Mouse (Mus musculus) neural tube, embryonic 12.5 days (tissue): ENCODE results near the gene Prkcz. TPM values are rescaled to one million over a fixed set of nuclear protein-coding genes. Genes with fewer than 3 reads are reported as not detected.

Experiments used
- ATAC-seq: fragments of 200-750 bp; cut with Nextera tagmentation; 2 replicates; pipeline ENCODE4 v1.8.0; 2017; ENCODE audit warnings: low read depth, mild to moderate bottlenecking, moderate TSS enrichment, moderate library complexity; ENCODE audit not compliant: low FRiP score
- H3K27ac ChIP-seq: fragments of 300-500 bp; sonication (generic); 2 replicates; pipeline ENCODE4 v1.5.1; 2016
- H3K27me3 ChIP-seq: fragments of 300-500 bp; sonication (generic); replicated peaks from 2 replicates; pipeline ENCODE4 v1.6.1; 2016; ENCODE audit warnings: mild to moderate bottlenecking
- H3K36me3 ChIP-seq: fragments of 300-500 bp; sonication (generic); 2 replicates; pipeline ENCODE4 v1.6.1; 2016; ENCODE audit warnings: mild to moderate bottlenecking
- H3K4me1 ChIP-seq: fragments of 300-500 bp; sonication (generic); 2 replicates; pipeline ENCODE4 v1.6.1; 2016
- H3K4me2 ChIP-seq: fragments of 300-500 bp; sonication (generic); replicated peaks from 2 replicates; pipeline ENCODE4 v1.6.1; 2016; ENCODE audit warnings: mild to moderate bottlenecking
- H3K4me3 ChIP-seq: fragments of 300-500 bp; sonication (generic); 2 replicates; pipeline ENCODE4 v1.5.1; 2016
- H3K9ac ChIP-seq: fragments of 300-500 bp; sonication (generic); 2 replicates; pipeline ENCODE4 v1.6.1; 2016; ENCODE audit warnings: mild to moderate bottlenecking
- H3K9me3 ChIP-seq: fragments of 300-500 bp; sonication (generic); 2 replicates; pipeline ENCODE4 v1.6.1; 2016; ENCODE audit warnings: mild to moderate bottlenecking
- WGBS: fragments of 180-500 bp; shearing (Covaris S2); methylation state at CpG from one replicate; pipeline ENCODE4 v1.1.7; 2016; 5-methylcytosine and 5-hydroxymethylcytosine counted together
- polyA plus RNA-seq: library from polyadenylated mRNA; unstranded; fragments of >200 nt; fragmentation: Nextera tagmentation; extraction: Ambion mirVana; gene quantifications from 2 replicates; pipeline ENCODE4 v1.2.1, GENCODE M21; 2016

Gene Prkcz
- polyA plus RNA-seq, 1 experiment from 2014 or later: 35.8 TPM

DNA sequence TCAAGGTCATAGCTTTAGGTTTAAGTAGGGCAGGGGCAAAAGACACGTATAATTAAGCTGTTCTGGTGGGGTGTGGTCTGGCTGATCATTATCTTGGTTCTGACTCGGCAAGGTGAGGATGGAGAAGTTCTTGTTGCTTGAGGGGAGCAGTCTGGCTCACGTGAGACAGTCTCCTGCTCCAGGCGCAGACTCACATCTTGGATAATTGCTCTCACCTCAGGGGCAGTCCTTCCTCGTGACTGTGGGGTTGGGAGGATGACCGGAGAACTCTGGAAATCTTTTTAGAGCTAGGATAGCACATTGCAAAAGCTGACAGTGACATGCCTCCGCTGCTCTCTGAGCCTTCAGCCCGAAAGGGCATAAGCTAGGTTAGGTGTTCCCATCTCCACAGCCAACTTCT is 36.6 kb downstream of the Prkcz start:
- no peak for ATAC-seq
- Histone ChIP-seq H3K4me3 (no peak overlapping the region), H3K9me3 (no peaks in the 10 kb centered on the region), H3K36me3 (no peaks in the 10 kb centered on the region), H3K9ac (no peak overlapping the region), H3K4me2 (no peak overlapping the region), H3K4me1 (peaks cover 3% of the 10 kb centered on the region; the same call in 1 of the 2 replicates), H3K27ac (no peak overlapping the region), H3K27me3 (no peaks in the 10 kb centered on the region)
- 78% methylated on average over 8 of the region's 8 CpGs for WGBS

DNA sequence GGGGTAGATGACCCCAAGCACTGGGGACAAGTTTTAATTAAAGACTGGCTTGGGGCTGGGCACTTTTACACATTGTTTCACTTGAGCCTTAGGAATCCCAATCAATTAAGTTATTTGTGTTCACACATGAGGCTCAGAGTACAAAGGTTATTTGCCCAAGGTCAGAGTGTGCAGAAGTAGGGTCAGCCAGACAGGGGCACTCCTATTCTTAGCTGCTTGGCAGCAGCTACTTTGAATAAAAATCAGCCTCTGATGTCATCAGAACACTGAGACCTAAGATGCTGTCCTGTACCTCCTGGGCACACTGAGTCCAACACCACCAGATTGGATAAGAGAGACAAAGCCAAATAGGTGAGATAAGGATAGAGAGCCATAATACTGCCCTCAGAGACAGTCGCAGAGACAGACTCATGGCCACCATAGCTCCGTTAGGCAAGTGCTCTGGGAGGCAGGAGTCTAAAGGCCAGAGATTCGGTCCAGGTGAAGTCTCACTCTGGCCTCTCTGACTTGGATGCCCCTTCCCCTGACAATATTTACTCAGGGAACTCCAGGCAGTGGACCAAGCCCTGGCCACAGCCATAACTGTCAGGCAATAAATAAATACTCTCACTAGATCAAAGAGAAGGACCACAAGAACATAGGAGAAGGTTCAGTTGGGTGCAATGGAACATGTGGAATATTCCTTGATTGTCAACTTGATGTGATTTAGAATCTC is 37.9 kb downstream of the Prkcz start:
- no peaks in the 10 kb centered on the region for H3K9me3 ChIP-seq
- no peak overlapping the region for H3K4me2 ChIP-seq
- H3K9ac ChIP-seq: no peak overlapping the region
- WGBS: 76% methylated on average over 3 of the region's 3 CpGs
- H3K4me3 ChIP-seq: no peak overlapping the region
- H3K36me3 ChIP-seq: no peaks in the 10 kb centered on the region
- no peak for ATAC-seq
- peaks cover 3% of the 10 kb centered on the region; the same call in 1 of the 2 replicates for H3K4me1 ChIP-seq
- H3K27ac ChIP-seq: no peak overlapping the region
- no peaks in the 10 kb centered on the region for H3K27me3 ChIP-seq

DNA sequence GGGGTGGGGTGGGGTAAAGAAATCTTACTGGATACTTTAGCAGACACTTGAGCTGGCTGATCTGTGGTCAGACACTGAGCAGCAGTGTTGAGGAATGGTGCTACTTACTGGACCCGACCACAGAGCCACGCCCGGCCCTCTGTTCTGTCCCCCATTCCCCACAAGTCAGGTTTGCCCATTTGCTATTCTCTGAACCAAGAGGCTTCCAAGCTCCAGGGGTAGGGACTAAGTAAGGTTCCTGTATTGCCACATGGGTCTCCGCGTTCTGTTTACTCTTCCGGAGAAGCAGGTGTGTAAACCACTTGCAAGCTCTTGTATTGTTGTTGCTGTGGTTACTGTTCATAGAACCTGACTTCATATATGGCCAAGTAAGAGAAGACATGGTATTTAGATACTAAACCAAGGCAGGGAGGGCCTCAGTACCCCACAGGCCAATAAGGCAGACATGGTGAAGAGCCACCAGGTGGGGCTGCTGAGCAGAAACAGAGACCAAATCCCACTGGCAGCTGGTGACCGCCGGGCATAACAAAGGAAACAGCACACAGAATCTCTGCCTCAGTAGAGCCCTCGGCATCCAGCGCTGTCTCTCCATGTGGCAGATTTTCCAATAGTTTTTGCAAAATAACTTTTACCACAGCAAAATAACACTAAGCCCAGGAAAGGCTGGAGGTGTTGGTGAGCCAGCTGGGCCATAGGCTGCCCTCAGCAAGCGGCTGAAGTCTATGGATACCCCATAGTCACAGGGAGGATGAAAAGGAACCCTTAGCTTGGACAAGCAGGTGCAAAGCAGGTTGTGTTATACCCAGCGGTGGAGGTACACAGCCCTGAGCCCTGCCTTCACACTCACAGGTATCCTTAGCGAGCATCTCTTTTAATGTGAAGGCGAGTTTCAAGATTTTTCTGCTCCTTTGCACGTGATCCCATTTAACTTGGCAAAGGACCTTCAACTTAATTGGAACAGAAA is 40.6 kb downstream of the Prkcz start:
- 59% methylated on average over 15 of the region's 15 CpGs for WGBS
- ATAC-seq: peak; percentile 75
- H3K4me3 ChIP-seq: no peak overlapping the region
- no peaks in the 10 kb centered on the region for H3K36me3 ChIP-seq
- H3K9ac ChIP-seq: peak overlapping the region; percentile 48; the same call in 1 of the 2 replicates
- H3K4me2 ChIP-seq: peak overlapping the region; percentile 39
- no peaks in the 10 kb centered on the region for H3K27me3 ChIP-seq
- H3K27ac ChIP-seq: peak overlapping the region; percentile 32; the same call in 1 of the 2 replicates
- no peaks in the 10 kb centered on the region for H3K9me3 ChIP-seq
- peaks cover 3% of the 10 kb centered on the region; the same call in 1 of the 2 replicates for H3K4me1 ChIP-seq

DNA sequence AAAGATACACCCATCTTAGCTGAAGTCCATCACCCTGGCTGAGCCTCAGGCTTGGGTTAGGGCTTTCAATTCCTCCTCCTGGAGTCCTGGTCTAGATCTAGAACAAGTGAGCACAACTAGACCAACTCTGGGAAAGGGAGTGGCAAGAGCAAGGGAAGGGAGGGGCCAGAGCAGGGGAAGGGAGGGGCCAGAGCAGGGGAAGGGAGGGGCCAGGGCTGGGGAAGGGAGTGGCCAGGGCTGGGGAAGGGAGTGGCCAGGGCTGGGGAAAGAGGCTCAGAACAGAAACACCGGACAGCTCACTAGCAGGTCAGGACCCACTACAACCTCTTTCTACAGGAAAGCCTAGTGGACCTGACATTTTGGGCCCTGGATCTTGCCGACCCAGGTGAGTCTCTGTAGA is 42.9 kb downstream of the Prkcz start:
- Histone ChIP-seq H3K36me3 (no peaks in the 10 kb centered on the region), H3K9me3 (no peaks in the 10 kb centered on the region), H3K4me2 (no peak overlapping the region), H3K9ac (no peak overlapping the region), H3K27ac (no peak overlapping the region), H3K4me1 (peaks cover 3% of the 10 kb centered on the region; the same call in 1 of the 2 replicates), H3K27me3 (no peaks in the 10 kb centered on the region), H3K4me3 (no peak overlapping the region)
- 36% methylated on average over 2 of the region's 2 CpGs for WGBS
- no peak for ATAC-seq

DNA sequence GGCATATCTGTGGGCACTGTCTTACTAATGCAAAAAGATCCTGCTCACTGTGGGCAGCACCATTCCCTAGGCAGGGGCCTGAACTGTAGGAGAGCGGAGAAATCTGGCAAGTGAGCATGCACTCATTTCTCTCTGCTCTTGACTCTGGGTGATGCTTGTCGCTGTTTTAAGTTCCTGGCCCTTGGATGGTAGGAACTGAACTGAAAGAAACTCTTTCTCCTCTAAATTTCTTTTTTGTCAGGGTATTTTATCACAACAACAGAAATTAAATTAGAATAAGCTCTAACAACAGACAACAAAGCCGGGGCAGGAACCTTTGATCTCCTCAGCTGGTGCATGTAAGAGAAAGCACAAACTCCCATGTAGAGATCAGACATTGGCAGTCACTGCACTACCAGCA is 46.1 kb downstream of the Prkcz start:
- H3K4me3 ChIP-seq: no peak overlapping the region
- WGBS: 83% methylated on average over 3 of the region's 3 CpGs
- no peaks in the 10 kb centered on the region for H3K4me1 ChIP-seq
- no peak overlapping the region for H3K9ac ChIP-seq
- H3K36me3 ChIP-seq: no peaks in the 10 kb centered on the region
- no peak overlapping the region for H3K27ac ChIP-seq
- H3K9me3 ChIP-seq: no peaks in the 10 kb centered on the region
- H3K27me3 ChIP-seq: no peaks in the 10 kb centered on the region
- no peak overlapping the region for H3K4me2 ChIP-seq
- no peak for ATAC-seq

DNA sequence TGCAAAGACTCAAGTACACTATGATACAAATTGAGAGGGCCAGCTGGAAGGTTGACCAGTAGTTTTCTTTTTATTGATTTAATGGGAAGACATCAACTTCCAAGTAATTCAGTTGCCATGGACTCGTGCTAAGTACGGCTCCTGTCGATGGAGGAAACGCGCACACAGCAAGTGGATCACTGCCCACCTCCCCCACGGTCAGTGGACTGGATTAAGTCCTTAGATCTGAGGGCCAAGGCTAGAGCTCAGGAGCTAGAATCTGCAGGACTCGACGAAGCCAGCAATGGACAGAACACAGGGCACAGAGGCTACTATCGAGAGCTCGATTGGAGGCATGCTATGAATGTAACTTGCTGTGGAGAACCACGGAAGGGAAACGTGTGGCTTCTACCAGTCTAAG is 52.5 kb downstream of the Prkcz start:
- no peak overlapping the region for H3K9ac ChIP-seq
- no peak overlapping the region for H3K4me3 ChIP-seq
- H3K9me3 ChIP-seq: no peaks in the 10 kb centered on the region
- no peaks in the 10 kb centered on the region for H3K27me3 ChIP-seq
- 92% methylated on average over 12 of the region's 12 CpGs for WGBS
- no peak overlapping the region for H3K27ac ChIP-seq
- H3K36me3 ChIP-seq: no peaks in the 10 kb centered on the region
- no peak for ATAC-seq
- H3K4me1 ChIP-seq: peaks cover 19% of the 10 kb centered on the region
- H3K4me2 ChIP-seq: no peak overlapping the region

DNA sequence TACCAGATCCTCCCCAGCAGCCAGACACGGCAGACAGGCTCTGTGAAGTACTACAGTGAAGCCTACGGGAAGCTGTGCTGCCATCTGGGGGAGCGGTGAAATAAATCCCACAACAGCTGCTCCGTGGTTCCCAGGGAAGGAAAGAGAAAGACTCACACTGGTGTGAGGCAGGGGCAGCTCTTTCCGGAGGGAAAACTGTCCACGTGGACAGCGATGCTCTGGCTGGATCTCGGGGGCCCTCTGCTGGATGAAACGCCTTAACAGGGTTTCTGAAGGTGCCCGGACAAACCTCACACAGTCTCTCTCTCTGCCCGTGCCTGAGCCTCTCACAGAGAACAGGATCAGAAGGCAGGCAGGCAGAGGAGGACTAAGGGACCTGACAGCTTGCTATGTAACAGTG is 53.1 kb downstream of the Prkcz start:
- H3K36me3 ChIP-seq: no peaks in the 10 kb centered on the region
- 0% methylated on average over 11 of the region's 11 CpGs for WGBS
- H3K4me2 ChIP-seq: peak overlapping the region; percentile 43
- H3K4me1 ChIP-seq: peaks cover 19% of the 10 kb centered on the region
- H3K27me3 ChIP-seq: no peaks in the 10 kb centered on the region
- H3K9me3 ChIP-seq: no peaks in the 10 kb centered on the region
- H3K9ac ChIP-seq: peak overlapping the region; percentile 51
- H3K4me3 ChIP-seq: no peak overlapping the region
- no peak overlapping the region for H3K27ac ChIP-seq
- peak; percentile 82 for ATAC-seq

DNA sequence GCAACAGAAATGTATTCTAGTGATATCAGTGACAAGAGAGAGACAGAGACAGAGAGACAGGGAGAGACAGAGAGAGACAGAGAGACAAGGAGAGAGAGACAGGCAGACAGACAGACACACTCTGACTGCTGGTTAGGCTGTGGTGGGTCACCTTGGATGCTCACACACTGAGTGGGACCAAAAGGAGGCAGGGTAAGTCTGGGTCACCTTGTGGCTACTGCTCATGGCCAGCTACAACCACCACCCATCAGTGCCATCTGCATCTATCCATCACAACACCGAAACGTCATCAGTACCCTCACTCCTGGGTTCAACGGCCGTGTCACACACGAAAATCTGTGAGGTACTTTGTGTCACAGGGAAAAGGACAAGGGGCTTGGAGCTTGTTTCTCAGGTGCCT is 53.6 kb downstream of the Prkcz start:
- peak; percentile 56; the same call in 1 of the 2 replicates for ATAC-seq
- Histone ChIP-seq H3K27ac (no peak overlapping the region), H3K36me3 (no peaks in the 10 kb centered on the region), H3K9ac (peak overlapping the region; percentile 51), H3K27me3 (no peaks in the 10 kb centered on the region), H3K9me3 (no peaks in the 10 kb centered on the region), H3K4me3 (no peak overlapping the region), H3K4me2 (peak overlapping the region; percentile 43), H3K4me1 (peaks cover 19% of the 10 kb centered on the region)
- WGBS: 75% methylated on average over 5 of the region's 5 CpGs

DNA sequence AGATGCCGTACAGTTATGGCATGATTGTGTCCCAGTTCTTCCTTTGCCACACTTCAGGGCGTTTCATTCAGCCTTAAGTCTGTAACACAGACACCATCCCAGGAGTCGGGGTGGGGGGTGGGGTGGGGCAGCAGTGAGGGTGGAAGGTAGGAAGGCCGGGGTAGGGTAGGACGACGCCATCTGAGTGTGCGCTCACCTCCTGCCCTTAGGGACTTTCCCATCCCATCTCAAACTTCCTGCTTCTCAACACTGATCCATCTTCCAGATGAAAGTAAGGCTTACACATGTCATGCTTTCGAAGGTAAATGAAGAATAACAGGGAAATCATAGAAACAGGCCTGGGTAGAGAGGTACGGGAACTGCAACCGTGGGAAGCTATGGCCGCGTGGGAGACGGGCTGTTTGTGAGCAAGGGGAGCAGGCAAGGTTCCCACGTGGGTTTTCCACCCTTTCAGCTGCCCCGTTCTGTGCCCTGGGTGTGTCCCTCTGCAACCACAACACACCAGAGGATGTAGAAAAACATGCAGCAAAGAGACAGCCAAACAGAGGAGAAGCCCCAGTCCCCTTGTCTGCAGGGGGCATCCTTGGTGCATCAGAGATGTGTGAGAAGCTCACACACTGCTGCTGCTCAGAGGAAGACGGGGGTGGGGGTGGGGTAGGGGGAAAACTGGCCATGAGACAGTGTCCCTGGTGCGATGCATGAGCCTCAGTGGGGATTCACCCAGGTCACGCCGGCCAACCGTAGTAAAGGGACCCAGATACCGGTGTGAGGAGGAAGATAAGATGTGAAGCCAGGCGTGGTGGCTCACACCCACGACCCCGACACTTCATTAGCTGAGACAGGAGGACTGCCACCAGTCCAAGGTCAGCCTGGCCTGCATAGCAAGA is 54.6 kb downstream of the Prkcz start:
- Histone ChIP-seq H3K9ac (no peak overlapping the region), H3K9me3 (no peaks in the 10 kb centered on the region), H3K36me3 (no peaks in the 10 kb centered on the region), H3K27me3 (no peaks in the 10 kb centered on the region), H3K27ac (no peak overlapping the region), H3K4me3 (no peak overlapping the region), H3K4me2 (no peak overlapping the region), H3K4me1 (peaks cover 19% of the 10 kb centered on the region)
- 77% methylated on average over 24 of the region's 24 CpGs for WGBS
- ATAC-seq: no peak

DNA sequence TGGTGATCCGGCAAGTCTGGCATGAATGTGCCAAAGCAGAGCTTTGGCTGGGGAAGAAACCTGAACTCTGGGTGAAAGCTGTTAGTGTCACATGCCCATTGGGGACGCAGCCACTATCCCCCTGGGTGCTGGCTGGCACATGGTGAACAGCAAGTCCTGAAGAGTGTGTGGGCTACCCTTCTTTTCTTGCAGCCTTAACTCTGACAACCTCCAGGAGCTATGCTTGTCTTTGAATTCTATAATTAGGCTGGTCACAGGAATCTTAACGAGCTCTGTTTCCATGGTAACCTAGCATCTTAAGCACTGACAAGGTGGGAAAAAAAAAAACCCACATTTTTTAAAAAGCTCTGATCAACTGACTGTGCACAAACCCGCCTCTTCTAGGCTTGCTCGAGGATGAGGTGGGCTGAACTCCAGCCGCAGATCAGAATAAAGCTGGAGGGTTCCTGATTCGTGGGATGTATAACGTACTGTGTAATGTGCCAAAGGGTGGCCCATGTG is 55.6 kb downstream of the Prkcz start:
- no peak overlapping the region for H3K4me2 ChIP-seq
- H3K4me3 ChIP-seq: no peak overlapping the region
- no peaks in the 10 kb centered on the region for H3K9me3 ChIP-seq
- WGBS: 64% methylated on average over 8 of the region's 8 CpGs
- H3K27me3 ChIP-seq: no peaks in the 10 kb centered on the region
- H3K4me1 ChIP-seq: peaks cover 19% of the 10 kb centered on the region
- no peak for ATAC-seq
- H3K36me3 ChIP-seq: no peaks in the 10 kb centered on the region
- no peak overlapping the region for H3K9ac ChIP-seq
- H3K27ac ChIP-seq: no peak overlapping the region

DNA sequence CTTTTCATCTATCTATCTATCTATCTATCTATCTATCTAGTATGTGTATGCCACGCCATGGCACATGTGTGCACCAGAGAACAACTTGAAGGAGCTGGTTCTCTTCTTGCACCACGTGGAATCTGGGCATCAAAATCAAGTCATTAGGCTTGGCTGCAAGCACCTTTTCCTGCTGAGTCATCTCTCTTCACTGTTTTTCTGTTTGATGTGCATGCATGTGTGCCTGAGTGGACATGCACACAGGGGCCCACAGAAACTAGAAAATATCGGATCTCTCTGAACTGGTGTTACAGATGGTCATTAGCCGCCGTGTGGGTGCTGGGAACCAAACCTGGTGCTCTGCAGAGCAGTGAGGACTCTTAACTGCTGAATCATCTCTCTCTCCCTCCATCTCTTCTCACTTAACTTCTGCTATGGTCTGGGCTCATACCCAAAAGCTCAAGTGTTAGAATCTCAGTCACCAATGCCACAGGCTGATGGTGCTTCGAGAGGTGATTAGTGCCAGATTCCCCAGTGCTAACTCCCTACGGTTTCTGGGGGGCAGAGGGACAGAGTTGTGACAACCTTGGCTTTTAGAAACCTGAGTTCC is 56.6 kb downstream of the Prkcz start:
- WGBS: 91% methylated on average over 7 of the region's 7 CpGs
- Histone ChIP-seq H3K4me1 (peaks cover 19% of the 10 kb centered on the region), H3K27ac (no peak overlapping the region), H3K9me3 (no peaks in the 10 kb centered on the region), H3K9ac (no peak overlapping the region), H3K36me3 (no peaks in the 10 kb centered on the region), H3K27me3 (no peaks in the 10 kb centered on the region), H3K4me3 (no peak overlapping the region), H3K4me2 (no peak overlapping the region)
- ATAC-seq: no peak
